Mouse (Mus musculus) bone marrow, adult 2 months (tissue): Measurements from ENCODE around the gene Tmem234.

Source experiments
- CTCF ChIP-seq: fragments of 200-500 bp; IDR thresholded peaks from 2 replicates; pipeline ENCODE4 v1.5.1; 2011; ENCODE audit warnings: low read length, control low read depth; ENCODE audit not compliant: control insufficient read depth, insufficient read depth
- POLR2A ChIP-seq: fragments of 200-500 bp; IDR thresholded peaks from 2 replicates; pipeline ENCODE4 v1.6.1; 2011; ENCODE audit warnings: low read depth, mild to moderate bottlenecking, control low read depth, low read length, borderline replicate concordance; ENCODE audit not compliant: control insufficient read depth

DNA sequence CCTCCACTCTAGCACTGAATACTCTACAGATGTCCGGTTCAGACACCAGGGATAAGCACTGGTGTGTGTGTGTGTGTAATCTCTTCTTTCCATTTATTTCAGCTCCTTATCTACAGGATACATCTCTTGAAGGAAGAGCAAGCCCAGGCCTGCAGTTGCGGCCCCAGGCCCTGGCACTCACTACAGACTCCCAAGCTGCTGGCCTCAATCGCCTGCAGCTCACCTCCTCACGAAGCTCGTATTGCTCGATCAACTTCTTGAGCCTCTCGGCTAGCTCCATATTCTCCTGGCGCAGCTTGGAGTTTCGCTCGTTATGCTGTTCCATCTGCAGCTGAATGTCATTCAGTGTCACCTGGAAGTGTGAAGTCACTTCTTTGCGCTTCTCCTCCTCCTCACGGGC is 31.4 kb downstream of the Tmem234 start:
- no peak for TF ChIP-seq POLR2A
- TF ChIP-seq CTCF, result no peak
